Mouse (Mus musculus): Measurements from ENCODE around the gene Gm11634. TPM values are rescaled to one million over a fixed set of nuclear protein-coding genes. Genes with fewer than 3 reads are reported as not detected.

The Gm11634 gene
- total and polyA plus RNA-seq, 3 experiments = not detected

- Histone ChIP-seq H3K27me3 (ENCODE audit: control insufficient read depth in 1 of 2, insufficient read depth in 2 of 2, low read length in 2 of 2) (no peaks in the 10 kb centered on the region), H3K4me3 (ENCODE audit: control insufficient read depth in 1 of 2, insufficient read depth in 1 of 2, low read depth in 2 of 2, low read length in 2 of 2) (no peak overlapping the region), H3K9me3 (replicated peaks; ENCODE audit: insufficient read depth, low read length) (no peaks in the 10 kb centered on the region), H3K27ac (ENCODE audit: control insufficient read depth, low read depth, low read length) (no peak overlapping the region), H3K79me2 (ENCODE audit: control insufficient read depth, insufficient read depth, low read length, poor library complexity) (no peaks in the 10 kb centered on the region), H3K4me1 (ENCODE audit: control insufficient read depth in 1 of 2, insufficient read depth in 2 of 2, low read length in 2 of 2) (peaks cover 3 to 5% of the 10 kb centered on the region in 2 experiments), H3K36me3 (ENCODE audit: control insufficient read depth in 1 of 2, insufficient read depth in 2 of 2, low read length in 2 of 2) (peaks cover 8 to 11% of the 10 kb centered on the region in 2 experiments; a peak in 3 of 4 replicates), H3K9ac (ENCODE audit: control insufficient read depth, low read depth, low read length, poor library complexity, severe bottlenecking) (no peak overlapping the region)
- TF ChIP-seq ETS1 (IDR thresholded peaks at IDR 0.05; ENCODE audit: low read depth, low read length) (no peak), USF2 (IDR thresholded peaks at IDR 0.05; ENCODE audit: borderline replicate concordance in 1 of 2, insufficient read depth in 1 of 2, low read depth in 1 of 2, low read length in 2 of 2) (no peak), TCF12 (IDR thresholded peaks at IDR 0.05; ENCODE audit: low read depth, low read length) (no peak), POLR2AphosphoS2 (IDR thresholded peaks at IDR 0.05; ENCODE audit: low read length) (no peak), NELFE (IDR thresholded peaks at IDR 0.05; ENCODE audit: low read depth, low read length) (no peak), CHD1 (IDR thresholded peaks at IDR 0.05; ENCODE audit: low read depth, low read length) (no peak), KAT2A (conservative IDR thresholded peaks at IDR 0.05; ENCODE audit: low read depth, low read length) (no peak), NRF1 (IDR thresholded peaks at IDR 0.05; ENCODE audit: insufficient read depth, low read depth, low read length, poor library complexity, severe bottlenecking) (no peak), MYB (IDR thresholded peaks at IDR 0.05; ENCODE audit: low read depth, low read length) (no peak), ZNF384 (IDR thresholded peaks at IDR 0.05; ENCODE audit: low read depth, low read length) (no peak), SMC3 (IDR thresholded peaks at IDR 0.05; ENCODE audit: low read depth, low read length) (no peak), GABPA (IDR thresholded peaks at IDR 0.05; ENCODE audit: low read depth, low read length) (no peak)
- DNase-seq (ENCODE audit: low read depth, low spot score) = no peak
Measured at GRCm38 (mm10) chr11:101581081-101581764, 17.8 kb downstream of the Gm11634 start.

DNA sequence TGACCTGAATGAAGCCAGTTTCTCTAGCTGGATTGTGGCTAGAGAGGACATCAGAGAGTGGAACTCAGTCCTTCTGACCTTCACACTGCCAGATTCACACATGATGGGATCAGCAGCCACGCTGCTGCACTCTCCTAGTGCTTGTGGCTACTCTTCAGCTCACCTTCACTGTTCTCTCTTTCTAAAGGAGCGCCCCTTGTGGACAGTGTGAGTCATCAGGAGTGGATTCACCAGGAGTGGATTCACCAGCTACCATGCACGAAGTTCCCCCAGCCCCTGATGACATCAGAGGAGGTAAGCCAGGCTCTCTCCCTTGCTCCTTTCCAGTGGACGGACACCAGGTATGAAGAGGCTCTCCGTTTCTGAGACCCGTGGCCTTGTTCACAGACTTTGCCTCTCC lies 22.9 kb downstream of the Gm11634 start:
- Histone ChIP-seq H3K4me3 (ENCODE audit: control insufficient read depth in 1 of 2, insufficient read depth in 1 of 2, low read depth in 2 of 2, low read length in 2 of 2) (no peak overlapping the region), H3K4me1 (ENCODE audit: control insufficient read depth in 1 of 2, insufficient read depth in 2 of 2, low read length in 2 of 2) (no peaks in the 10 kb centered on the region), H3K9me3 (replicated peaks; ENCODE audit: insufficient read depth, low read length) (no peaks in the 10 kb centered on the region), H3K79me2 (ENCODE audit: control insufficient read depth, insufficient read depth, low read length, poor library complexity) (no peaks in the 10 kb centered on the region), H3K27me3 (ENCODE audit: control insufficient read depth in 1 of 2, insufficient read depth in 2 of 2, low read length in 2 of 2) (no peaks in the 10 kb centered on the region), H3K27ac (ENCODE audit: control insufficient read depth, low read depth, low read length) (no peak overlapping the region), H3K9ac (ENCODE audit: control insufficient read depth, low read depth, low read length, poor library complexity, severe bottlenecking) (no peak overlapping the region), H3K36me3 (ENCODE audit: control insufficient read depth in 1 of 2, insufficient read depth in 2 of 2, low read length in 2 of 2) (peaks cover 0 to 28% of the 10 kb centered on the region in 2 experiments; a peak in 2 of 4 replicates)
- DNase-seq (ENCODE audit: low read depth, low spot score) = peak; percentile 41
- TF ChIP-seq CTCF (IDR thresholded peaks at IDR 0.05 in 2 of 3, conservative IDR thresholded peaks at IDR 0.05 in 1 of 3; ENCODE audit: control insufficient read depth in 1 of 3, insufficient read depth in 1 of 3, low read depth in 2 of 3, low read length in 3 of 3, poor library complexity in 1 of 3, severe bottlenecking in 1 of 3) (peak; percentile 17 to 44 (median 39); a peak in 5 of 6 replicates), MYC (IDR thresholded peaks at IDR 0.05; ENCODE audit: low read depth, low read length) (no peak)

Data from MEL (cell line).